Mouse (Mus musculus) frontal cortex, adult (tissue): ENCODE data around the gene Paxip1.

Source experiments
- ATAC-seq: cut with Nextera tagmentation; 2 replicates; pipeline ENCODE4 v1.9.2; 2017; ENCODE audit warnings: mild to moderate bottlenecking, moderate library complexity, mixed read lengths; ENCODE audit not compliant: low TSS enrichment

Gene Paxip1

GRCm38 (mm10) chr5:27730666-27731065, 60.8 kb downstream of the Paxip1 start:
- ATAC-seq = peak; percentile 50

DNA sequence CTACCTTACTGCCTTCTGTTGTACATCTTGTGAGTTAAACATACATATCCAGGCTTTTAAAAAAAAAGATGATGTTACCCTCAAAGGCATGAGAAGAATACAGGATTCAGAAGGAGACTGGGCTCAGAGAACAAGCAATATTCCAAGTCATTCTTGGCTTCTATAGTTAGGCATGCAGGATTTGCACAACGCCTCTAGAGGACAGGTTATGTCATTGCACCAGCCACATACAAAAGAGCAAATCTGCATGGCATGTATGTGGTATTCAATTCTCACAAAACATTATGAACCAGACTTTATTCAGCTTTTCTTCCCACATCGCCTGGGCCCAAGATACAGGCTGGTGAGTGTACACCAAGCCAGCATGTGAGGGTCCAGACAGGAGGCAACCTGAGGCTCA, 67.0 kb downstream of the Paxip1 start:
- ATAC-seq = peak; percentile 16; the same call in 1 of the 2 replicates

DNA sequence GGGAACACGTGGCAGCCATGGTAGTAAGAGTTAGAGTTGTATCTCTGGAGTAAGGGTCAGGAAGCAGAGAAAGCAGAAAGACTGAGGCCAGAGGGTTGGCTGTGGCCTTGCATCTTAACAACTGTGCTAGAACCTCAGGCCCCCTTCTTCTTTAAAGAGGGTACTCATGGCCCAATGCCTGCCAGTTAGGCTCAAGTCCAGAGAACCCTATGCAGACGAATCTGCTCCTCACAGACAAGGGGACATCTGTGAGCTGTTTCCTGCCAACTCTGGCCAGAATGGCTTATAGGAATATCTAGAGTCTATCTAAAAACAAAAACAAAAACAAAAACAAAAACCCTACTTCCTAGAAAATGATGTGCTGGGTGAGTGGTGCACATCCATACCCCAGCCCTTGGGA, 72.2 kb downstream of the Paxip1 start:
- ATAC-seq = no peak

- peak; percentile 90 for ATAC-seq
Observed at GRCm38 (mm10) chr5:27717301-27717700, 74.2 kb downstream of the Paxip1 start.

DNA sequence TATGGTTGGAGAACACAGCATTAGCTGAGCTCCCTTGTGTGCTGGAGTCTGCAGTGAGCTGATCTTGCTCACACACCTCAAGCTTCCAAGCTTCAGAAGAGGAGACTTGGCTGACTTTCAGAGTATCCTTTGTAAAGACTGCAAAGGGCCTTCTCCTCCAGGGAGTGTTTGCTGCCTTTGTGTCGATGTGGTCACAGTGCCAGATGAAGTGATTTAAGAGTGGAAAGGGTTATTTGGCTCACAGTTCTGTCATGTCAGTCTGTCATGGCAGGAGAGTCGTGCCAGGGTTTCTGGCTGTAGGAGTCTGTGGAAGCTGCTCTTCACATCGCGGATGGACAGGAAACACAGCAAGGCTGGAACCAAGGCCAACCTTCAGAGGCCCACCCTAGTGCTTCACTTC, 75.5 kb downstream of the Paxip1 start:
- peak; percentile 17; the same call in 1 of the 2 replicates for ATAC-seq

GRCm38 (mm10) chr5:27714356-27714755, 77.1 kb downstream of the Paxip1 start:
- no peak for ATAC-seq

- ATAC-seq = no peak
Observed at GRCm38 (mm10) chr5:27711461-27712192, 79.9 kb downstream of the Paxip1 start.

GRCm38 (mm10) chr5:27708209-27708608, 83.3 kb downstream of the Paxip1 start:
- ATAC-seq = no peak

DNA sequence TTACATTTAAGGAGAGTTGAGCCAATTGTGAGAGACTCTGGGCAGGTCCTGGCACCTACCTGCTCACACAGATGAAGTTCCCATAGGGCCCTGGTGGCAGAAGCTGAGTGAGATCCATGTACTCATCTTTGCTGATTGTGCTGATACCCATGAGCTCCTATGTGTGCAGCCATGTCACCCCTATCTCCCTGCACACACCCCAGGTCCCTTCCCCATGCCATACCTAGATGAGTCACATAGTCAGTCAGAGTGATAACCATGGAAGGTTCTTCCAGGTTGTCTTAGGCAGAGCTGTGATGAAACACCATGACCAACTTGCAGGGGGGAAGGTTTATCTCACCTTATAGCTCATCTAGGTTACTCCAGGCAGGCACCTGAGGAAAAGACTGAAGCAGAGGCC, 84.2 kb downstream of the Paxip1 start:
- ATAC-seq = no peak

DNA sequence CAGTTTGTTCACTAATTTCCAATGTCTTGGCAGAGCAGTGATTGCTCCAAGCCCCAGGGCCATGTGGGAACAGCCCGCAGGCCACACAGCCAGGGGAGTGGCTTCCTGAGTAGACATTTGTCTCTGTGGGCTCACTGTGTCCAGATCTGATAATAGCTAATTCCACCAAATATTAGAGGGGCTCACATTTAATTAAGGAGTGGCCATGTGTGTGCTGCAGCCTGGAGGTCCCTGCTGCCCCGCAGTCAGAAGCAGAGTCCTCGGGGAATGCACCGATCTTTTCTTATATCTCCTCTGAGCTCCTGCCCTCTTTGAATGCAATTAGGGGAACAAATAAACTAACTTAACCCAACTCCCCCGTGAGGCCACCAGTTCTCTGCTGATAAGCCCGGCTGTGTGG, 84.9 kb downstream of the Paxip1 start:
- no peak for ATAC-seq

DNA sequence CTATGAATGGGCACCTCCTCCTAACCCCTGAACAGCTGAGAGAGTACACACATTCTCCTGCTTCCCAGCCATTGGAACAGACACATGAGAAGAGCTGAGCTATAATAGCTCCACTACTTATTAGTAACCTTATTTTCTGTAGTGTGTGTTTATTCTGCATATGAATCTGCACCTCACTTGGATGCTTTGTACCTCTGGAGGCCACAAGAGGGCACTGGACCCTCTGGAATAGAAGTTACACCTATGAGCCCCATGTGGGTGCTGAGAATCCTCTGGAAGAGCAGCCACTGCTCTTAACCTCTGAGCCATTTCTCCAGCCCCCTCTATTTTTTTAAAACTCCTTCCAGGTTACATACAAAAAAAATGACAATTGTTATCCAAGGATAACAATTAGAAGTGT, 86.5 kb downstream of the Paxip1 start:
- ATAC-seq = no peak

DNA sequence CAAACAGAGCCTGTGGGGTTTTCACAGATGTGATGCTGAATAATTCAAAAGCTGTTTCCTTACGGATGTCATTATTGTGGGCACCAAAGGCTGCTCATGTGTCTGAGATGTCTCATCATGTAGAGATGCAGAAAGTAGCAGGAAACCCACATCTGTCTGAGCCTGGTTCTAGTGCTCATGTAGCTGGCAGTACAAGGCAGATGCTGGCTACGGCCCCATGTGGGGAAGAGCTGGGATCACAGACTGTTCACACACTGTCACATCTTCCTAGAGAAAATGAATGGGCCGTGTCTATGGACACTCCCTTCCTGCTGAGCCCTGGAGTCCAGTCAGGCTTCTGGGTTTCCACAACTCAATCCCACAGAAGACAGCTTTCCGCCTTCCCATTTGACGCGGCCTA, 89.0 kb downstream of the Paxip1 start:
- no peak for ATAC-seq
